Mouse (Mus musculus) embryonic fibroblast, embryonic 13.5 days (primary cell): Measurements from ENCODE around the gene Gbp10.
"Not testable (repeated sequence)": the region's sequence is repeated elsewhere in the genome, so short reads cannot be mapped to it uniquely, and the experiment has no call there.

ENCODE experiments used
- CTCF ChIP-seq: IDR thresholded peaks from 2 replicates; pipeline ENCODE4 v1.5.1; 2011; ENCODE audit warnings: mild to moderate bottlenecking, control low read depth, low read length, moderate library complexity, borderline replicate concordance; ENCODE audit not compliant: insufficient read depth
- POLR2A ChIP-seq: IDR thresholded peaks from 2 replicates; pipeline ENCODE4 v1.6.1; 2011; ENCODE audit warnings: low read depth, mild to moderate bottlenecking, control low read depth, low read length, moderate library complexity

- not testable (repeated sequence) for TF ChIP-seq POLR2A, CTCF
These were observed 1.6 kb upstream of the Gbp10 start for GRCm38 (mm10) chr5:105240982-105241381.
